Mouse (Mus musculus) mesoderm, embryonic 11.5 days (tissue): ENCODE results near the gene Prpf18.
"Not testable (repeated sequence)": the region's sequence is repeated elsewhere in the genome, so short reads cannot be mapped to it uniquely, and the experiment has no call there.

ENCODE experiments used
- DNase-seq: peaks from one replicate; pipeline ENCODE4 v3.0.0-alpha.2; 2012; ENCODE audit warnings: low read depth, low spot score

Prpf18 gene

DNA sequence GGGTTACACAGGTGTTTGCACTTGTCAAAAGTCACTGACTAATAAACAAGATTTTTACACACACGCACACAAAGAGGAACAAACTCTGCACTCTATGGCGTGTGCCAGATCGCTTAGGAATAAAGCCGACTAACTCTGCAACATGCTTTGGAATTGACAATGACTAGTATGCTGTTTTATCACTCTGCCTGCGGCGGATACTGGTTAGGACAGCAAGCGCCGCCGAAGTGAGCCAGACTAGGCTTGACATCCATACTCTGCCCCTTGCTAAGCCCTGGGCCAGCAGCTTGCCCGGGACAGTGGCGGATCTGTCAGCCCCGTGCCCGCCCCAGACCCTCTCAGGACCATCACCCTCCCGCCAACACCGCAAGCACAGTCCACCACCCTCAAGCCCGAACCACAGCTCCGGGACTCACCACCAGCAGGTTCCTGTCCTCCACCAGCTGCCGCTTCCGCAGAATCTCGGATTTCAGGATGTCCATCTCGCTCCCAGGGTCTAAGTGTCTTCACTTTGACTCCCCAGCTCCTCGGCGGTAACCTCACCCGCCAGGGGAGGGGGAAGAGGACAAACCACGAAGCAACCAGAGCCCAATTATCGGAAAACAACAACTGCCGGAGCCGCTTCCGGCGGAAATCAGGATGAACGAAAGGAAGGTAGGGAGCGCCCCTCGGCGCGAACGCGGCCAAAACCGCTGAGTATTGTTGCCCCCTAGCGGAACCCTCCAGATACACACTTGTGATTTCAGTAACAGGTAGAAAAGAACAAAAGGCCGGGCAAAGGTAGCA is at the start of gene Prpf18:
Gene Prpf18 (minus strand): TSS at position 614 of the 786 bp plus-strand sequence.
- peak; percentile 95 for DNase-seq

DNA sequence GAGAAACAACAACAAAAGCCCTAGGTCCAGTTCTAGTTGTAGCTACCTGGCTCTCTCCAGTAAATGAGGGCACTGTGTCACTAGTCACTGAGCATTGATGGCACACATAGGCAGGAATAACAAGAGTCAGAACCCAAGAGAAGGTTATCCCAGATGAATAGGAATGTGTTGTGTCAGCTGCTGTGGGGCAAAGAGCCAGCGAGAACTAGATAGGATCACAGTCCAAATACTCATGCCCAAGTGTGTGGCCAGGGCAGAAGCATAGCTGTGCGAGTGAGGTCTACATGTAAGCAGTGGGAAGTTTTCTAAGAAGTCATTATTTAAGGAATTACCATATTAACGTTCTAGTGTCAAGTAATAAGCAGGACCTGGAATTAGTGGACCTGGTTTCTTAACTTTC is 28.0 kb upstream of the Prpf18 start:
- no peak for DNase-seq

DNA sequence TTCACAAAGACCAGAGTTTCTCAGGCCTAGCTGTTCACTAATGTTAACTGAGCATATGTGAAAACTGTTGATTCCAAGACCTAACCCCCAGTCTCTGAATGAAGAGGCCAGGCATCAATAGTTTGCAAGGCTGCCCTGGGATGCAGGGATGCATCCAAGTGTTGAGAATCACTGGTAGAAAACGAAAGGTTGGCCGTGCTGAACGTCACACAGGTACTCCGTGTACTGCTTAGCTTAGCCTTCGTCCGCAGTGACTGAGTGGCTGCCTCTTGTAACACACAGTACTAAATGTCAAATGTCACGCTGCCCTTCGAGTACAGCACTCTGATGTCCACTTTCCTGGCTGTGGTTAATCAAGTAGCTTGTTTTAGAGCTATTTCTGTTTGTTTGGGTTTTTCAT is 19.7 kb upstream of the Prpf18 start:
- DNase-seq: no peak

DNA sequence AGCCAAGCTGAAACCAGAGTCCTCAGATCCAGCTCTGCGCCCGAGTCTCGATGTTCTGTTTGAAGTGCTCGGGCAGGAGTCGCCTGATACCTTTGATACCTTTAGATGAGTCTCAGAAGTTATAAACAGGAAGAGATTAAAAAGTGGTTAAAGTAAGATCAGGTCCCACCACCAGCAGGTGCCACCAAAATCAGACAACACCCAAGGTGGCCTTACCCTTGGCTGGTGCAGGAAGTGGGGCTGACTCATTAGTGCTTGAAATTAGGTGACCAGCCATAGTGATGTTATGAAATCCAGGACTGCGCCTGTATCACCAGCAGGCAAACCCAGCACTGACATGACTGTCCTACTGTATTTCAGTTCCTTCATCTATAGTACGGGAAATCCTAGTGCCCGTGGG is 17.8 kb upstream of the Prpf18 start:
- no peak for DNase-seq

DNA sequence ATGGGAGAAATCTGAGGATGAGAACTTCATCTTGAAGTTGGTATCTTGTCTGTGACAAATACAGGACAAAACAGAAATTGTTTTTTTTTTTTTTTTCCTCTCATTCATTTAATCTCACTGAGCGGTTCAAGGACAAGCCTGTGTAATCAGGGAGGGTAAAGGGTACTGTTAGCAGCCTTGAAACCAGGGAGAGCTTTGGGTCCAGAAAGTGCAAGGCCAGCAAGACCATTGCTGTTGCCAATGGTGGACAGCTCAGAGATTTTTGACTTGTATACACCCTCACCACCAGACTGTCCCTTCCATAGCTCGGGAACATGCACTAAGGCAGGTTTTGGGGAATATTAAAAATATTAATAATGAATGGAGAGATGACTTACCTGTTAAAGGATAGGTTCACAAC is 16.7 kb upstream of the Prpf18 start:
- DNase-seq: no peak

DNA sequence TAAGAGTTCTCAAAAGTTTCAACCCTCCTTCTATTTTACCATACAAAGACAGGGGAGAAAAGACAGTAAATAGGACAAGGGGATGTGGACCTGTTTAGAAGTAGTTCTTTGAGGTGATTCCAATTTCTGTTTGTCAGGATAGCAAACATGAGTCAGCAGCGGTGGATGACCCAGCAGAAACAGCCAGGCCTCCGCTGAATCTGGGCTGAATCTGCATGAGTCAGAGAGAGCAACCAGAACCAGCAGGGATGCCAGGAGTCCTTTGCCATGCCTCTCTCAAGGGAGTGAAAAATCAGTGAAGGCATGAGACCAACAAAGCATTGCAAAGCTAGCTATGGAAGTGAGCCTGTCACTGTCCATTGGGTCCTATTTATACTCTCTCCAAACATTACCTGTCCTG is 8.8 kb upstream of the Prpf18 start:
- DNase-seq: no peak

DNA sequence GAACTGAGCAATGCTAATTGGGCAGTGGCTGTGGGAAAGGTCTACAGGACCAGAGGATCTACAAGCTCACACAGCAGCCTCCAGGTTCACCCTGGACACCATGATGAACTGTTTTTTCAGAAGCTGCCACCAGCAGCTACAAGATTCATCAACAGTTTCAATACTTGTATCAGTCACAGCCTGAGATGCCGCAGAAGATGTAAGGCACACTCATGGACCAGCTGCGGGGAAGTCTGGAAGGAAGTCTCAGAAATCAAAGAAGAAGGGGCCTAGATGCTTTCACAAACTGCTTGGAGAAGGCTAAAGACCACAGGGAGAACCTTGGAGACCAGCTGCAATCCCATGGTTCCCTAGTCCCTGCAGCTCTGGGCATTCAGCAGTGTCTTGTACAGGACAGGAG is 2.3 kb downstream of the Prpf18 start:
- no peak for DNase-seq

DNA sequence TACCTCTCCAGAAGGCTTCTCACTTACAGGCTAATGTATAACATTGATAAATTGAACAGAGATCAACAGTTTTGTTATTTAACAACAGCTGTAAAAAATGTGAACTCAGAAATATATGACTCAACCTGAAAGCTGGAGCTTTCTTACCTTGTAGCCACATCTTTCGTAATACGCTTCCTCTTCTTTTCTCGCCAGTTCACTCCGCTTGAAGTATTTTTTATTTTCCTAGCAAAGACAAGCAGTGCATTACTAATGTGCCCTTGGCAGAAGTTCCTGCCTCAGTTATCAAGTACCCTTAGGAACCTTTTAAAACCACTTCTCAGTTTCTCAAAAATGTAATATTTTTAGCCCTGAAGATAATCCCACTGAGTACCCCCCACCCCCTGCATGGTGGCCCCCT is 3.8 kb downstream of the Prpf18 start:
- DNase-seq: no peak

DNA sequence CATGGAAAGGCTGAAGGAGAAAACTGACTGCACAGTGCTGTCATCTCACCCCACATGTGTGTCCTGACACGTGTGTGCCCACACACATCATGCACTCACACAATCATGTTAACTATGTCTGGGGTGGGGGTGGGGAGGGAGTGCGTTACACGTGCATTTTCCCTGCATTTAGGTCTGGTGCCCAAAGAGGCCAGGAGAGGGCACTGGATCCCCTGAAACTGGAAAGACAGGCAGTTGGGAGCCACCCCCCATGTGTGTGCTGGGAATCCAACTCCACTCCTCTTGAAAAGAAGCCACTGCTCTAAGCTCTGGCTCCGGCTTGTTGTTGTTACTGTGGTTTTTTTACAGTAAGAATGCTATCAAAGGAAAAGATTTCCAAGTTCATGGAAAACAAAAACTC is 6.8 kb downstream of the Prpf18 start:
- DNase-seq: no peak

DNA sequence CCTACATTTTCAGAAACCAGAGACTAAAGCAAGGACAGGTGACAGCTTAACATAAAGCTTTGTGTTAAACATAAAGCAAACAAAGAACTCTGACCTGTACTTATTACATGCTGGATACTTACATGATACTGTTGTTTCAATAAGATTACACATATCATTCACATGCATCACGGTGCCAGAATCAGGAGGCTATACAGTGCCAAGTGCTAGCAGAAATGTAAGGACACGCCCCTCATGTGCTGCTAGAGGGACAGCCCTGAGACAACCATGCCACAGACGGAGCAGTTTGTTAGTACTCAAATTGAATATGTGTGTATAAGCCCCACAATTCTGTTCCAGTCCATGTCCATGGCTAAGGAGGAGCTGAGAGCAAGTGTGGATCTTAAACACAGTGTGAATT is 13.7 kb downstream of the Prpf18 start:
- DNase-seq: no peak

DNA sequence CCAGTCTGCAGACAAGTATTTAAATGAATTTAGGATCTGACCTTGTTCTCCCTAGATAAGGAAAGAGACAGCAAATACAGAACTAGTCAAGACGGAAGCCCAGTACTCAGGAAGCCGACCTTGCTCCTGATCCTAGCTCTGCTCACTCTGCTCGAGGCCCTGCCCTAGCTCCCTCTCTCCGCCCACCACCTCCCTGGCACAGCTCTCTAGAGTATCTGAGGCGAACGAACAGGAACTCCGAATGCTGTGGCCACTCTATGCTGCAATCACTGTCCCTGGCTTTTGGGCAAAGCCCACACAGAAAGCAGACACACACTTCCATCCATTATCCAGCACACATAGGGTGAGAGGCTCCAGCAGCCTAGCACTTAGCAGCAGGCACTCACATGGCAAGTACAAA is 15.3 kb downstream of the Prpf18 start:
- DNase-seq: no peak

DNA sequence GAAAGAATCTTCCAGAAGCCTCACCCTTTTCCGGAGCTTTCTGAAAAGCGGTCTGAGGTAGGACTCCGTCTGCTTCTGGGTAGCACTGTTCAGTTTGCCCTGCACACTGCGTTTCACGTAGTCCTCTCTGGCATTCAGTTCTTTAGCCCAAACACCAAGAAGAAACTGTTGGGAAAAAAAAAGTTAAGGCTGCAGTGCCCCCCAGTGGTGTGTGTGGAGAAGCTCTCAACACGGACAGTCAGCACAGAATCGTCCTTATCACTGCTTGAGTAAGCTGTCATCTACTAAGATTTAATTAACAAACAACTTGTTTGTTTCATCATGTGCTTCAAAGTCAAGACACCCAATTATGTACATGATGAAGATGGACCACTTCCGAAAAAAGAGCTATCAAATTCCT is 16.1 kb downstream of the Prpf18 start:
- no peak for DNase-seq

DNA sequence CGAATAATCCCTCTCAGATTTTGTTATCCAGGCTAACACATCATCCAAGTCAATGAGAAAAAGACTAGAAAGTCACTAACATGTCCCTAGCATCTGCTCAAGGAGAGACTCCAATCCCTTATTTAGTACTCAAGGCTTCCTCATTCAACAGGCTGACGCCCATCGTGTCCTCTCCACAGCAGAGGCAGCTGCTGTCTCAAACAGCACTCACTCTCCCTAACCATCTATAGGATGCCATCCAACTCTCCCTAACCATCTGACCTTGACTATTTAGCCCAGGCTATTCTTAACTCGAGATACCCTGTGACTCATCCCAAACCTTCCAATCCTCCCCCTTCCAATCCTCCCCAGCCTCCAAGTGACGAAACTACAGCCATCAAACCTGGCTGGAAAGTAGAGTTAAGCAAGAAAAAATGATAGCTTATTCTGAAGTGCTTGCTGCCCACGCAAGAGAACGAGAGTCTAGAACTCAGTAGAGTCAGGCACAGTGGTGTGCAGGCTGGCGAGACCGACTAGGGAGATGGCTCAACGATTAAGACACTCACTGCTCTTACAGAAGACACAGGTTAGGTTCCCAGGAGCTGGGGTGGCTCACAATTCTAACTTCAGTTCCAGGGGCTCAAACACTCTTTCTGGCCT is 21.6 kb downstream of the Prpf18 start:
- no peak for DNase-seq

DNA sequence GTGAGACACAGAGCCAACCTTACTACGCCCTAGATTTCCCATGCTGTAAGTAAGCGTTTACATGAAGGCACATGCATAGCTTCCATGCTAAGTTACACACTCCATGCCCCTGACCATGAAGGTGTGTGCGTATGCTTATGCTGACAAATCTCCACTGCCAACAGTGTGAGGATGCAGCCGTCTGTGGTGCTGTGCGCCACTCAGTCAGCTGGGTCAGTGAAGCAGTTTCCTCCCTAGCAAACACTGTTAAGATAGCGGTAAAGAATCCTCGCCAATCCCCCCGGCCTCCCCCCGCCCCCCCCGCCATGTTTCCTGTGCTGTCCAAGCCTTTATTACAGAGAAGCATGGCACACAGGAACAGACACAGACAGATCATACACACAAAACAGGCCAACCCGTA is 22.4 kb downstream of the Prpf18 start:
- no peak for DNase-seq

DNA sequence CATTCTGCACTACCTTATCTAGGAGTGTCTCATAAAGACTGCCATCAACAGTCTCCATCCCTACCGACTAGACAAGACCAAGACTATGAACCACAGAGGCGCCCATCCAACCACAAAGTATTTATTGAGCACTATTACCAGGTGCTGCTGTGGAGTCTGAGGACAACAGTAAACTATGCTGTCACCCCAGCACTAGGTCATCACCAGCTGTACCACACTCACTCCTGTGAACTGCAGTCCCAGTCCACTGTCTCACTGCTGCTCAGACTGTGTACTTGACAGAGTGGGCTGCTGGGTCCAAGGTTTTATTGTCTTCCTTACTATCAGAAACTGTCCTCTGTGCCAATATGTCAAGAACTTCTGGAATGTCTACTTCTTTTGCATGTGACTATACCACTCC is 23.0 kb downstream of the Prpf18 start:
- no peak for DNase-seq

DNA sequence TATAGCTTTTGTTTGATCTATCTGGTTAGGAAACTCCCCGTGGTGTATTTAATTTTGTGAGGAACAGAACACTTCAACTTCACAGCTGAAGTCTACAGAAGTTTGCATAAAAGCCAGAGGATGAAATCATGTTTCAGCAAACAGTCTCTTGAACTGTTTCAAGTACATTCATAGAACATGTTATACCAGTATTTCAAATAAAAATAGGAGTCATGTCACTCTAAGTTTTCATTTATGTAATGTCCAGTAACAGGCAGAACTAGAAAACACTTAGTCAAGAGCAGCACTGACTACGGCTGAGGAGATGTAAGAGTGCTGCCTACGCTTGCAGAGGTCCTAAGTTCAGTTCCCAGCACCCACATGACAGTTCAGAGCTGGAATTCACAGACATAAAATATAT is 25.0 kb downstream of the Prpf18 start:
- no peak for DNase-seq

DNA sequence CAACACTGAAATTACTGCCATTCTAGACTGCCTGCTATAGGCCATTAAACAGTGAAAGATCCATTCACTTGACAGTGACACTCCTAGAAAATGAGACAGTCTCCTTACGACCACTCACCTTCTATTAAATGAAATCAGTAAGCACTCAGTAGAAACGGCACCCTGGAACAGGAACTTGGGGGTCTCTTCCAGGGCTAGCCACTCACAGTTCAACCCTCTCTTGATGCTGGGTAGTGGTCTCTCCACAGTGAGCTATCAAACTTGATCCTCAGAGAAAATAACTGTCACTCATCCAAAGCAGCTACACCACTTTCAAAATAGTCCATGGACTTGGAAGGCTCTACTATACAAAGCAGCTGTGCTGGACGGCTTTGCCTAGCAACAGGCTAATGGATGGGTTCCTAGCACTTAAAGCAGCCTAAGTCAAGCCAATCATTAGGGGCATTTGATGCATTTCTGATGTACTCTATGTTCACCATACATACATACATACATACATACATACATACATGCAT is 30.4 kb downstream of the Prpf18 start:
- DNase-seq: no peak

DNA sequence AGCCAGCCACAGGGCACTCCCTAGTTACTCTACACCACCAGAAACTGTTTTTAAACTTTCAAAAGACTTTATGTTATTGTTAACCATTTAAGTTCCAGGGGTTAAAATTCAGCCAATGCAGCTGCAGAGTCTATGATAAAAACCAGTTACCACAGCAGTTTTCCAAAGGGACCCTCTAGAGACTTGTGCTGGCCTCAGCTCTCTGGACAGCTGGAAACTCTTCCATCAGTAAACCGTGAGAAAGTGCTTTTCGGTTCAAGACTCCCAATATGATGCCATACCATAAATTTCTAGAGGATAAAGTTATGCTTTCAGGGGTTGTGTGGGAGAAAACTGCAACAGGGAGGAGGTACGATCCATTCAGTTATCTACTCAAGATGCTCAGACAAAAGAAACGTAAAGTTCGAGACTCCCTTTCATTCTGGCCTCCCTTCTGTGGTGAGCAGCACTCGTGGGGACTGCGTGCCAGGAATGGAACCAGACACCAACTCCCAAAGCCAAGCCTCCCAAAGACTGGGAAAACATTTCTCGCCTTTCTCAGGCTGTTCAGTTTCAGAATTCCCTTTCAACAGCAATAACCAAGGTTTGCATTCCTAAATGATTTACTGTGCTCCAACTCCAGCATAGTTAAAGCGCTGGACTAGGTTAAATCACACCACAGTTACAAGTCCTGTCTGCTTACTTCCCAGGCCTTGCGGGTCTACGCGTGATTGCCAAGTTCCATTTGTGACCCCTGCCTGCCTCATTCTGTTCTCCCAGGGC is 31.1 kb downstream of the Prpf18 start:
- DNase-seq: no peak

DNA sequence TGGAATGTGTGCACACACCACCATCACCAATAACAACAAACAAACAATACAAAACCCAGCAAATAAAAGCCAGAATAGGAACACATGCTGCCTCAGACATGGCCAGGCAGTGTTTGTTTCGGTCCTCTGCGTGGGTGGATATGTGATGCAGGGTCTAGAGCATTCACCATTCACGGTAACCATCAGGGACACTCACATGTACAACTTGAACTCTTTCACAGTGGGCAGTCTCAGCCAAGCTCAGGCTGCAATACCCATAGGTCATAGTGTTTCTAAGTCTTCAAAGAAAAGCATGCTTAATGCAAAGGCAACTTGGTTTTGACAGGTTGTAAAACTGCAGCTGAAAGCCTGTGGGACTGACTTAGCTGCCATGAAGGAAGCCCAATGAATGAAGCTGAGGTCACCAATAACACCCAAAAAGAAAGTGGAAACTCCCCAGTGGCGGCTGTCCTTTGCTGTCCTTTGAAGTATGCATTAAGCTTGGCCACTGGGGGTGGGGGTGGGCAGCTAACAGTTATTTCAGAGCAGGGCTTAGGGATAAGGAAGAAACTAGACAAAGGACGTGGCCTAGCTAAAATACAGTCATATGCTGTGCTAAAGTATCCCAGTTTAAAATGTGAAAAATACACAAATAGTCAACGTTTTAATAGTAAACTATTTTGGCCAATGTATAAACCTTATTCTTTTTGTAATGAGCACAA is 31.9 kb downstream of the Prpf18 start:
- DNase-seq: no peak

DNA sequence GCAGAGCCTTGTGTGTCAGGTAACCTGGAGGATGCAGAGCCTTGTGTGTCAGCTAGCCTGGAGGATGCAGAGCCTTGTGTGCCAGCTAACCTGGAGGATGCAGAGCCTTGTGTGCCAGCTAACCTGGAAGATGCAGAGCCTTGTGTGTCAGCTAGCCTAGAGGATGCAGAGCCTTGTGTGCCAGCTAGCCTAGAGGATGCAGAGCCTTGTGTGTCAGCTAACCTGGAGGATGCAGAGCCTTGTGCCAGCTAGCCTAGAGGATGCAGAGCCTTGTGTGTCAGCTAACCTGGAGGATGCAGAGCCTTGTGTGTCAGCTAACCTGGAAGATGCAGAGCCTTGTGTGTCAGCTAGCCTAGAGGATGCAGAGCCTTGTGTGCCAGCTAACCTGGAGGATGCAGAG is 32.8 kb downstream of the Prpf18 start:
- not testable (repeated sequence) for DNase-seq

DNA sequence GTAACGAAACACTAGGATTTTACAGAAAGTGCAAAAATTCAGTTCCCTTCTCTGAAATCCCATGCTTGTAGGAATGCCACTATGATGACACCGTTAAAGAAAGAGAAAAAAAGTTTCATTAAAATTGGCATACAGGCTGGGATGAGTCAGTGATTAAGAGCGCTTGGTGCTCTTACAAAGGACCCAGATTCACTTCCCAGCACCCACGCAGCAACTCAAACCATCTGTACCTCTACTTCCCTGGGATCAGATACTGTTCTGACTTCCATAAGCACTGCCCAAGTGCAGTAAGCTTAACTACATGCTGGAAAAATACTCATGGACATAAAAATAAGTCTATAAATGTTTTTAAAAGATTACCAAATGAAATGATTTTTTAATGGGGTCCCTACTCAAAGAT is 34.9 kb downstream of the Prpf18 start:
- DNase-seq: no peak

DNA sequence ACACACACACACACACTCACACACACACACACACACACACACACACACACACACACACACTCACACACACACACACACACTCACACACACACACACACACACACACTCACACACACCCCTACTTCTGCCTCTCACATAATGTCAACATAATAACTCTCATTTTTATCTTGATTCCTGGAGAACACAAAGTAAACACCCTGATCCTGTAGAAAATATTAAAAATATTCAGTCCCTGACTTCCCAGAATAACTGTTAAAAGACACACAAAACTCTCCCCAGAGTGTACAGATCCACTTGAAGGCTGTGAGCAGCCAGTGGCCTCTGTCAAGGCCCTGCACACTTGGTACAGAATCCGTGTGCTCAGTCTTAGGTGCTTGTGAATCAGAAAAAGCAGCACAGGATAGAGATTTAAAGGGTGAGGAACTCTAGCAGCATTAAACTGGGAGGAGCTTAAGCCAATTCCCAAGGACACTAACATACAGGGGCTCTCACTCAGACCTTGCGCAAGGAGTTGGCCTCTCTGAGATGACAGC is 36.8 kb downstream of the Prpf18 start:
- no peak for DNase-seq
